27 mouse cellular contexts compared by ENCODE assay signal in the genomic region with DNA sequence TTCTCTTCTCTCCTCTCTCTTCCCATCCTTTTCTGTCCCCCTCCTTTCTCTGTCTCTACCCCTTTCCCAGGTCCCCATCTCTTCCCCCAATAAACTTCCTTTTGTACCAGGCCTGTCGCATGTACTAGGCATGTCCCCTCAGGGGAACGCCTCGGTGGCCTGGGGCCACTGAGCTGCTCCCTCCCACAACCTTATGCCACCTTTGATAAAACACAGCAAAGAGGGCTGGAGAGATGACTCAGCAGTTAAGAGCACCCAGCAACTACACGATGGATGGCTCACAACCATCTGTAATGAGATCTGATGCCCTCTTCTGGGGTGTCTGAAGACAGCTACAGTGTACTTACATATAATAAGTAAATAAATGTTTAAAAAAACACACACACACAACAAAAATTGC. TPM values are rescaled to one million over a fixed set of nuclear protein-coding genes. Genes with fewer than 3 reads are reported as not detected.
DNase-seq lines count a peak whose midpoint lies in the region; ATAC-seq and TF ChIP-seq lines count a peak whose summit lies in the region.
"Had no signal": no experiment of that assay in that cellular context is flagged by ENCODE, and none has a peak within 500 bp of the region (broad histone marks: within the 10 kb centered on the region; RNA-seq: fewer than 3 reads in every experiment).

No protein-coding gene starts in this region.

- TF ChIP-seq CTCF in layer of hippocampus, adult 2 months (conservative IDR thresholded peaks at IDR 0.05) = peak; percentile 38

- no peak overlapping the region for H3K4me3 ChIP-seq in layer of hippocampus, adult 2 months
- H3K4me3 ChIP-seq in liver, embryonic 16.5 days (ENCODE audit: low read depth, low read length) = no peak overlapping the region
- H3K4me3 ChIP-seq: embryonic facial prominence, embryonic 13.5 days; limb, embryonic 10.5 days; megakaryocyte, embryonic 14.5 days; midbrain, embryonic 15.5 days; neural tube, embryonic 15.5 days had no signal

- no peak overlapping the region for H3K4me2 ChIP-seq in liver, embryonic 16.5 days (ENCODE audit: low read depth, low read length)
- H3K4me2 ChIP-seq: embryonic facial prominence, embryonic 13.5 days; midbrain, embryonic 15.5 days; neural tube, embryonic 15.5 days had no signal

- peak; percentile 89 for ATAC-seq in erythroid progenitor cell, adult 5-6 weeks (replicated peaks; ENCODE audit: low FRiP score, poor library complexity, severe bottlenecking)
- ATAC-seq in liver, embryonic 16.5 days (ENCODE audit: low read depth) = peak; percentile 93
- ATAC-seq: forebrain, embryonic 16.5 days; hindbrain, embryonic 16.5 days; intestine, embryonic 16.5 days; midbrain, embryonic 15.5 days had no signal

- H3K27ac ChIP-seq in layer of hippocampus, adult 2 months = no peak overlapping the region
- no peak overlapping the region for H3K27ac ChIP-seq in liver, embryonic 16.5 days (ENCODE audit: low read length)
- H3K27ac ChIP-seq: embryonic facial prominence, embryonic 13.5 days; limb, embryonic 10.5 days; midbrain, embryonic 15.5 days; neural tube, embryonic 15.5 days; stomach, postnatal 0 days had no signal

- WGBS in liver, embryonic 16.5 days (ENCODE audit: insufficient replicate concordance) = 42% methylated on average over 4 of the region's 4 CpGs

- H3K9ac ChIP-seq in liver, embryonic 16.5 days (ENCODE audit: low read depth, low read length) = no peak overlapping the region
- H3K9ac ChIP-seq: embryonic facial prominence, embryonic 13.5 days; midbrain, embryonic 15.5 days; neural tube, embryonic 15.5 days had no signal

- no peaks in the 10 kb centered on the region for H3K36me3 ChIP-seq in liver, embryonic 16.5 days (ENCODE audit: control insufficient read depth, insufficient read depth)
- H3K36me3 ChIP-seq: embryonic facial prominence, embryonic 13.5 days; limb, embryonic 10.5 days; midbrain, embryonic 15.5 days; neural tube, embryonic 15.5 days had no signal

- DNase-seq in layer of hippocampus, adult 2 months (ENCODE audit: low spot score in 2 of 2) = no peak
- DNase-seq in layer of hippocampus, adult 11-12 months (ENCODE audit: low spot score) = no peak
- peak; percentile 15 for DNase-seq in NIH3T3 (ENCODE audit: low read depth)
- no peak for DNase-seq in retina, embryonic 14.5 days (ENCODE audit: low spot score)
- DNase-seq in thymus, adult 18-20 months = no peak
- DNase-seq in thymus, postnatal 36 days = no peak
- DNase-seq: adrenal gland, postnatal 36 days; cerebellum, adult 8-10 months; heart, adult 18-20 months; lung, adult 18-20 months; lung, postnatal 14 days; right cerebral cortex, postnatal 25 days had no signal

- no peaks in the 10 kb centered on the region for H3K27me3 ChIP-seq in liver, embryonic 16.5 days (ENCODE audit: control insufficient read depth, insufficient read depth, low read depth, low read length)
- H3K27me3 ChIP-seq: CH12.LX; embryonic facial prominence, embryonic 13.5 days; midbrain, embryonic 15.5 days; neural tube, embryonic 15.5 days had no signal

- peaks cover 2% of the 10 kb centered on the region; the same call in 1 of the 2 replicates for H3K9me3 ChIP-seq in liver, embryonic 16.5 days (replicated peaks; ENCODE audit: control insufficient read depth, low read length)
- H3K9me3 ChIP-seq: embryonic facial prominence, embryonic 13.5 days; limb, embryonic 10.5 days; midbrain, embryonic 15.5 days; neural tube, embryonic 15.5 days had no signal

- no peaks in the 10 kb centered on the region; the same call in 1 of the 2 replicates for H3K4me1 ChIP-seq in liver, embryonic 16.5 days (ENCODE audit: control insufficient read depth, low read depth, low read length)
- H3K4me1 ChIP-seq: embryonic facial prominence, embryonic 13.5 days; midbrain, embryonic 15.5 days; neural tube, embryonic 15.5 days had no signal

RNA-seq across cellular contexts. Expression of a gene that starts 29.3 kb away (rescaled TPM):
- total RNA-seq in layer of hippocampus, adult 2 months (2021) = under 1 TPM; 0.13 to 0.20 TPM
- total RNA-seq in erythroid progenitor cell, adult 5-6 weeks (2015; ENCODE audit: low replicate concordance) = not detected in 2 replicates
- total RNA-seq in erythroid progenitor cell, adult 5-6 weeks (2017; ENCODE audit: low replicate concordance) = not detected in 2 replicates
- not detected in 2 replicates for polyA plus RNA-seq in liver, embryonic 16.5 days (2015; fragmentation: Nextera tagmentation; extraction: Ambion mirVana)
- total RNA-seq: adrenal gland, postnatal 36 days; CH12.LX; hematopoietic stem cell, adult 5-6 weeks had no signal
- polyA plus RNA-seq: embryonic facial prominence, embryonic 13.5 days; forebrain, embryonic 16.5 days; intestine, embryonic 16.5 days; kidney, embryonic 14.5 days; large intestine, adult 2 months; midbrain, embryonic 15.5 days; neural tube, embryonic 15.5 days; stomach, postnatal 0 days had no signal

RNA-seq across cellular contexts. Expression of a gene that starts 47.8 kb away (rescaled TPM):
- total RNA-seq in layer of hippocampus, adult 2 months (2021) = 10 to 100 TPM; 54.6 to 56.1 TPM
- total RNA-seq in erythroid progenitor cell, adult 5-6 weeks (2015; ENCODE audit: low replicate concordance) = 2.5 TPM in 1 of 2 replicates, not detected in the other
- 0.30 and 8.6 TPM in 2 replicates for total RNA-seq in erythroid progenitor cell, adult 5-6 weeks (2017; ENCODE audit: low replicate concordance)
- 9.4 and 10.0 TPM in 2 replicates for polyA plus RNA-seq in liver, embryonic 16.5 days (2015; fragmentation: Nextera tagmentation; extraction: Ambion mirVana)

Comparison
In these comparisons a context has a peak if more than half of its experiments do, and no peak if none do; other contexts are left out.
1. RNA of a gene that starts 47.8 kb away (total RNA-seq): 54.6 to 56.1 TPM in layer of hippocampus, adult 2 months; 0.30 to 8.6 TPM in erythroid progenitor cell, adult 5-6 weeks; every median in the first group is over 4 times any median in the second.